Mouse (Mus musculus) bone marrow macrophage, adult 2 months (primary cell): ENCODE results near the gene H2-Q7.
"Not testable (repeated sequence)": the region's sequence is repeated elsewhere in the genome, so short reads cannot be mapped to it uniquely, and the experiment has no call there.

Experiments used
- CTCF ChIP-seq: IDR thresholded peaks from 2 replicates; pipeline ENCODE4 v1.5.1; 2012; ENCODE audit warnings: low read depth, mild to moderate bottlenecking, low read length, moderate library complexity
- POLR2A ChIP-seq: IDR thresholded peaks from 2 replicates; pipeline ENCODE4 v1.6.1; 2012; ENCODE audit warnings: mild to moderate bottlenecking, low read depth, low read length, borderline replicate concordance

DNA sequence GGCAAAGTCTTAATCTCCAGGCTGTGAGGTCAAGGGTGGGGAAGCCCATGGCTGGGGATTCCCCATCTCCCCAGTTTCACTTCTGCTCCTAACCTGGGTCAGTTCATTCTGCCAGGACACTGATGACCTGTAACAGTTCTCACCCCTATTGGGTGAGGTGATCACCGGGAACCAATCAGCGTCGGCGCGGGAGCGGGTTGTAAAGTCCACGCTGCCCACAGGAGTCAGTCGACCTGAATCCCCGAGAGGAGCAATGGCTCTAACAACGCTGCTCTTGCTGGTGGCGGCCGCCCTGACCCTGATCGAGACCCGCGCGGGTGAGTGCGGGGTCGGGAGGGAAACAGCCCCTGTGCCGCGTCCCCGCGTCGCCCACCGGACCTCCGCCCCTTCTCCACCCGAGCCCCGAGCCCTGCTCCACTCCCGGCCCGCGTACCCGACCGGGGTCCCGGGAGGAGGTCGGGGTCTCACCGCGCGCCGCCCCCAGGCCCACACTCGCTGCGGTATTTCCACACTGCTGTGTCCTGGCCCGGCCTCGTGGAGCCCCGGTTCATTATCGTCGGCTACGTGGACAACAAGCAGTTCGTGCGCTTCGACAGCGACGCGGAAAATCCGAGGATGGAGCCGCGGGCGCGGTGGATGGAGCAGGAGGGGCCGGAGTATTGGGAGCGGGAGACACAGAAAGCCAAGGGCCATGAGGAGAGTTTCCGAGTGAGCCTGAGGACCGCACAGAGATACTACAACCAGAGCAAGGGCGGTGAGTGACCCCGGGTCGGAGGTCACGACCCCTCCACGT is 14.1 kb upstream of the H2-Q7 start, which contains the start of gene H2-Q6:
- not testable (repeated sequence) for TF ChIP-seq POLR2A, CTCF
